Mouse (Mus musculus) adrenal gland, postnatal 36 days (tissue): ENCODE results near the gene Fer1l5. TPM values are rescaled to one million over a fixed set of nuclear protein-coding genes. Genes with fewer than 3 reads are reported as not detected.
A peak's percentile ranks its signal among the peaks of the same experiment; 100 is the strongest.

Experiments used
- DNase-seq, 2 experiments: peaks; one replicate each; pipeline ENCODE4 v3.0.0; 2021; ENCODE audit warnings: mixed read lengths in 1 of 2
- total RNA-seq, 2 experiments: library from RNA; stranded (reverse); gene quantifications; 2 replicates each; pipeline ENCODE4 v1.2.3; 2021

The Fer1l5 gene
- total RNA-seq, 2 experiments from 2014 or later: 0.16 to 0.20 TPM

- DNase-seq: no peak
Measured at GRCm38 (mm10) chr1:36429511-36429910, 57.4 kb downstream of the Fer1l5 start.

DNA sequence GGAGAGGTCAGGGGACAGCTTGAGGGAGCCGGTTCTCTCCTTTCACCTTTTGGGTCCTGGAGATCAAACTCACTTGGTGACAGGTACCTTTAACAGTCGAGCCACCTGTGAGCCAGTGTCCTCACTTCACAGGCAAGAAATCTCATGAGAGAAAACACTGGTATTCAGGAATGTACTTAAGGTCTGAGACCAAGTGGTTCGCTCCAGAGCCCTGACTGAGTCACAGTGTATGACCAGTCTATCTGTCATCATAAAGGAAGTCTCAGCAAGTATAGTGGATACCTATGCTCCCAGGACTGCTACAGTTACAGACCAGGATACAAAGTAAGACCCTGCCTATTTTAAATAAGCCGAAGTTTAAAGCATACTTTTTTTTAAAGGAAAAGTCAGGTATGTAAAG lies 60.9 kb downstream of the Fer1l5 start:
- DNase-seq: no peak

DNA sequence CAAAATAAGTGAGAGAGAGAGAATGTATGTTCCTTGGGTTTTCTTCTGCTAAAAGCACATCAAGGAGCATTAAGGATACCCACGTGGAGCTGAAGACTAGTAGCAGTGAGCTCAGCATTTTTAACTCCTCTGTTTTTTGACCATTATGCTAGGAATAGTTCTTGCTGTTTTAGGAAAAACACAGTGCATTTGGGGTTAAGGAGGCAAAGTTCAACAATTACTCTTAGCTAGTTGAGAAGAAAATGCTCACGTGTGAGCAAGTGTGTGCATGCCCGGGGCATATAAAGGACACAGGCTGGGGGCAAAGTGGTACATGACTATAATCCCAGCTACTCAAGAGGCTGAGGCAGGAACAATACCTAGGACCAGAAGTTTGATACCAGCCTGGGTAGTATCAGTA lies 61.5 kb downstream of the Fer1l5 start:
- no peak for DNase-seq

DNA sequence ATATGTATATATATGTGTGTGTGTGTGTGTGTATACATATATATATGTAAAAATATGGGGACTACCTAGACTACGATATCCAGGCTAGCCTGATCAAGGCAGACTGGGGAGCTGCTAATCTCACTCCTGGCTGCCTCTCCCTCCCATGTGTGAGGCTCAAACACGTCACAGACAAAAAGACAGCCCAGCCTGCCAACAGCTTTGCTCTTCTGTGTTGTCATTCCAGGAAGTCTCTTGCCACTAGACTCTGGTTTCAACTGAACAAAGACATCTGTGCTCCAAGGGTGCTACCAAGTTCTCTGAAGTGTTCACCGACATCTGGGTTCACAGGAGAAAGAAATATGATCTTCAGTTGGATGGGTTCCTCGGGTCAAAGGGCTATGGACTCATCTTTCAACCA lies 63.0 kb downstream of the Fer1l5 start:
- DNase-seq: no peak

DNA sequence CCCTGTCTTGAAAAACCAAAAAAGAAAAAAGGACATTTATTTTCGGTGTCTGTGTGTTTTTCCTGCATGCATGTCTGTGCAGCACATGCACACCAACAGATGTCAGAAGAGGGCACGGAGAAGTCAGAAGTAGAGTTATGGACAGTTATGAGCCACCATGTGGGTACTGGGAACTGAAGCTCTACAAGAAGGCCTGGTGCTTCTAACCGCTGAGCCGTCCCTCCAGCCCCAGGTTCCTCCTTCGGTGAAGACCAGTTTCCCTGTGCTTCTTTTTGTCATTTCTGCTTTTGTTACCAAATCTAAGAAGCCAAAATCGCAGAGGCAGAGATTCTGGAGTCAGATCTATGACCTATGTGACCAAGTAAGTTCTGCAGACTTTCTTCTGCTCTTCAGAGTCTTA lies 64.4 kb downstream of the Fer1l5 start:
- DNase-seq: no peak

GRCm38 (mm10) chr1:36437223-36437622 lies 65.1 kb downstream of the Fer1l5 start:
- DNase-seq: no peak

DNA sequence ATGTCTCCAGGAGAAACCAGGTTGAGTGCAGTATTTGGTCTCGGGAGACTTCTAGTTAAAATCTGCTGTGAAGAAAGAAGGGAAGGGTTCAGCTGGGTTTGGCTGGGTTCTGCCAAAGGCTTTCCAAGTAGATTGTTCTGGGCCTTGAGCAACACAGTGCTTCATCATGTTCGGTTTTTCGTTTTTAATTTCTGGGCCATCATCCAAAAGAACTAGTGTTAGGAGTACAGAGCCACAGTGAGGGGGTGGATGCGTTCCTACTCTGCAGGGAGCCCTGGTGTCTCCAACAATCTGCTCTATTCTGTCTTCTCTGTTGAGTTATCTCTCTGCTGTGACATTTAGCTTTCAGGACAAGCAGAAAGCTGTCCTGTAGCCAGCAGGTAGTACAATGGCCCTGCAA lies 69.0 kb downstream of the Fer1l5 start:
- peak; percentile 20 to 52 for DNase-seq

GRCm38 (mm10) chr1:36444471-36445464 lies 72.7 kb downstream of the Fer1l5 start, which contains the start of gene Lman2l:
TSS of gene Lman2l (minus strand) at chr1:36445271.
- peak; percentile 97 to 99 for DNase-seq

- DNase-seq: no peak
Measured at GRCm38 (mm10) chr1:36445508-36445907, 73.4 kb downstream of the Fer1l5 start.

DNA sequence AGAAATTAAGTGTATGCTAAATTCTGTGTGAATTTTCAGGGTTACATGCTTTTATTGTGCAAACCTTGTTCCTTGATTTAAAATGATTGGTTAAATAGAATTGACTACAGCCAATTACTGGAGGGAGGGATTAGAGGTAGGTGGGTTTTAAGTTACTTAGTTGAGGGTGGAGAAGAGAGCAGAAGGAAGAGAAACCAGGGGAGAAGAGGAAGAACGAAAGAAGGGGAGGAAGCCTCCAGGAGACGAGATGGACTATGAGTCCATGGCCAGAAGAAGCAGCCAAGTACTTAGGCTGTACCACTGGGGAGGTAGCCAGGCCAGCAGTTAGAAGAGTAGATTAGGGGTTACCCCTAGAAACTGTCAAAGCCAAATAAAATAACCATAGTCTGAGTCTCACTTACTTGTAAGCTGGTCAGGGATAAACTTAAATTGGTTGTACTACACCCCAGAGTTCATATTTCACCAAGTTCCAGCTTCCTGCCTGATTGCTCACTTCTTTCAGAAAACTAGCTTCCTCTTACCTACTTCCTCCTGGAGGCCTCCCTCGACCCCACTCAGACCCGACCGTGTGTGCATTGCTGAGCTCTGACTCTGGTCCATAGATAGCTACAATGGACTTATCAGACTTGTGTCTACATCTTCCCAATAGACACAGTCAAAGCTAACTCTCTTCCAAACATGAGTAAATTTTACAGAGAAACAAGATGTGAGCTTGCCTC lies 74.2 kb downstream of the Fer1l5 start:
- DNase-seq: no peak

- DNase-seq: no peak
Measured at GRCm38 (mm10) chr1:36446841-36447240, 74.8 kb downstream of the Fer1l5 start.

- no peak for DNase-seq
Measured at GRCm38 (mm10) chr1:36454055-36454815, 82.1 kb downstream of the Fer1l5 start.

GRCm38 (mm10) chr1:36457388-36458014 lies 85.4 kb downstream of the Fer1l5 start:
- DNase-seq: no peak

DNA sequence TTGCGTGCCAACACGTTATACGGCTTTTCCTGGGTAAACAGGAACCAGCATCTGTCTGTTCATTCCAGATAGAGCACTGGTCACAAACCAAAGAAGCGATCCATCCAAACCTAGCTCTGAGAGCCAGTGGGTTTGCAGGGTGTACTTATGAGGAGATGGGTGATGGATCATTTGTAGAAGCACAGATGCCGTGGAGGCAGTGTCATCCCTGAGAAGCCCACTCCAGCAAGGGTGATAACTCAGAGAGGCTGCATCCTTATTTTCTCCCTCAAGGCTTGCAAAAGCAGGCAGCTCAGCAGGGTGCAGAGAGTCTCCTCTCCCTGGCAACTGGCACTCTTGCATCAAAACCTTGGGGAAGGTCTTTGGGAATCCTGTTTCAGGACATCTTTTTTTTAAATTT lies 86.1 kb downstream of the Fer1l5 start:
- DNase-seq: no peak

- no peak for DNase-seq
Measured at GRCm38 (mm10) chr1:36461829-36462228, 89.7 kb downstream of the Fer1l5 start.

GRCm38 (mm10) chr1:36465641-36466160 lies 93.6 kb downstream of the Fer1l5 start:
- no peak for DNase-seq

DNA sequence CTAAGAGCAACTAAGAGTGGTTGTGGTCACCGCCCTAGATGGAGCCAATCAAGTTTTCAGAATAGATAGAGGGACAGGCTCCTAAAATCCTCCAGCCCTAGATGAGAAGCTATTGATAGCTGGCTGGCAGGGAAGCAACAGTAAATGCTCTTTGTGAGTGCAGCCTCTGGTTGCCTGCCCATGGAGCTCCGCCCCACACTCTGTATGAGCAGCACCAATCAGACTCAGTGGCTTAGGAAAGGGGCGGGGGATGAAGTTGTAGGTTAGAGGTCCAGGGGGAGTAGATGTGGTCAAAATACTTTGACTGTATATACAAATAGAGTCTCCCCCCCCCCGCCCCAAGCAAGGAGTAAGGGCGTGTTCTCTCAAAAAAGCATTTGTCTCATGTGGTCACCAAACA lies 95.4 kb downstream of the Fer1l5 start:
- no peak for DNase-seq

GRCm38 (mm10) chr1:36469811-36470444 lies 97.8 kb downstream of the Fer1l5 start:
- DNase-seq: peak in 1 of 2 experiments; percentile 14

DNA sequence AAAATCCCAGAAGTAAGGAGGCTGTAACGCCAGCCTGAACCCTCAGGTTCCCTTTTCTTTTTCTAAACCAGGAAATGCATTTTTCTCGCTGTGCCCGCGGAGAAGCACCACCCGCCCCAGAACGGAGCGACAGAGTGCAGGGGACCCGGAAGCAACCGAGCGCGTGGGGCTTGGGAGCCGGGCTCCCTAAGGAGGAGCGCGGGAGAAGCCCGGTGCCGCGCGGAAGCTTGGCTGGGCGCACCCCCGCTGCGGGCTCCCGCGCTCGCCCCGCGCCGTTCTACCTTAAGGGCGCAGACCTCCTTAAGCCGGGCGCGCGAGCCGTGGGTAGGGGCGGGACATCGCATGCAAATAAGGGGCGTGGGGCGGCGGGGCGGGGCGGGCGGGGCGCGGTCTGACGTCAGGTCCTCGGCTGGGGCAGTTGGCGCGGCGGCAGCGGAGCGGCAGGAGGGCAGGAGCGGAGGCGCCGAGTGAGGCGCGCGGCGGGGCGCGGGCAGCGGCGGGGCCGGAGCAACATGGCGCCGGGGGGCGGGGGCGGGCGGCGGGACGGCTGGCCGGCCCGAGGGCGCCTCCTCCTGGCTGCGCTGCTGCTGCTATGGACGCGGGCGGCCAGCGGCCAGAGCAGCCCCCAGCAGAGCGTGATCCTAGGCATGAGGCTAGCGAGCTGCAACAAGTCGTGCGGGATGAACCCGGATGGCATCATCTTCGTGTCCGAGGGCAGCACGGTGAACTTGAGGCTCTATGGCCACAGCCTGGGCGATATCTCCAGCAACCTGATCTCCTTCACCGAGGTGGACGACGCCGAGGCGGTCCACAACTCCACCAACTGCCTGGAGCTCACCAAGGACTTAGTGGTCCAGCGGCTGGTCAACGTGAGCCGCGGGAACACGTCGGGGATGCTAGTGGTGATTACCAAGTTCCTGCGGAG lies 99.4 kb downstream of the Fer1l5 start, which contains the start of gene Cnnm4:
TSS of gene Cnnm4 (plus strand) at position 440 of the 925 bp plus-strand sequence.
- peak; percentile 91 to 93 for DNase-seq
